Mouse (Mus musculus) left cerebral cortex, adult 2 months (tissue): ENCODE measurements around the gene Tapbpl. TPM values are rescaled to one million over a fixed set of nuclear protein-coding genes. Genes with fewer than 3 reads are reported as not detected.

Source experiments
- DNase-seq, 2 experiments: peaks; one replicate each; pipeline ENCODE4 v3.0.0; 2021 to 2022; ENCODE audit warnings: low spot score in 2 of 2, mixed read lengths in 1 of 2; ENCODE audit errors: extremely low spot score in 1 of 2
- H3K27ac ChIP-seq: fragments of 200-600 bp; 2 replicates; pipeline ENCODE4 v1.8.1; 2022
- H3K4me3 ChIP-seq: fragments of 200-600 bp; 2 replicates; pipeline ENCODE4 v1.8.1; 2022
- CTCF ChIP-seq: fragments of 200-600 bp; IDR thresholded peaks from 2 replicates; pipeline ENCODE4 v1.8.1; 2022; ENCODE audit warnings: antibody characterized with exemption, mild to moderate bottlenecking, moderate library complexity
- intact Hi-C: fragments of 180-260 bp; cut with DNase I; formaldehyde crosslinking; loops from one replicate; pipeline ENCODE4 v1.15.1; 2025
- microRNA-seq, 2 experiments: library from miRNA; unstranded; fragments of <30 nt; microRNA quantifications; one replicate each; pipeline ENCODE4 v1.2.0; 2021
- total RNA-seq, 2 experiments: library from RNA; stranded (reverse); gene quantifications; 2 replicates each; pipeline ENCODE4 v1.2.3; 2021

Tapbpl gene
- total RNA-seq, 2 experiments from 2014 or later, result 5.0 to 6.0 TPM

- Histone ChIP-seq H3K27ac (peak overlapping the region; percentile 96; the same call in 1 of the 2 replicates), H3K4me3 (peak overlapping the region; percentile 82)
- intact Hi-C loops, result loop anchor here (2.0 kb wide), 1 partner anchor 22 kb away; the partner anchor contains the start of gene Vamp1
- TF ChIP-seq CTCF, result no peak
- DNase-seq, result no peak
These were observed 38.8 kb downstream of the Tapbpl start for GRCm38 (mm10) chr6:125192841-125193240.

GRCm38 (mm10) chr6:125192016-125192714 lies 39.5 kb downstream of the Tapbpl start:
- peak; percentile 86 for DNase-seq
- H3K27ac ChIP-seq, result peak overlapping the region; percentile 96
- TF ChIP-seq CTCF, result no peak
- peak overlapping the region; percentile 82 for H3K4me3 ChIP-seq
- intact Hi-C loops, result loop anchor here (2.0 kb wide), 1 partner anchor 23 kb away; the partner anchor contains the start of gene Vamp1

- intact Hi-C loops, result loop anchor here (1.0 to 2.0 kb wide), 3 partner anchors 23 to 80 kb away; partner anchors contain the start of genes Gapdh and Vamp1
- peak; percentile 97 for DNase-seq
- H3K4me3 ChIP-seq, result peak within 1 kb of the TSS; percentile 82
- TF ChIP-seq CTCF, result peak; percentile 23; the same call in 1 of the 2 replicates
- H3K27ac ChIP-seq, result peak within 1 kb of the TSS; percentile 96
These were observed 40.2 kb downstream of the Tapbpl start, which contains the start of the genes Ncapd2 and Mrpl51 for GRCm38 (mm10) chr6:125191332-125192015. Gene Ncapd2 (minus strand): TSS chr6:125191701. Gene Mrpl51 (plus strand): TSS chr6:125191801.

GRCm38 (mm10) chr6:125190816-125191215 lies 40.8 kb downstream of the Tapbpl start:
- Histone ChIP-seq H3K27ac (peak overlapping the region; percentile 96), H3K4me3 (peak overlapping the region; percentile 82)
- DNase-seq, result no peak
- no peak for TF ChIP-seq CTCF
- intact Hi-C loops, result loop anchor here (1.0 to 2.0 kb wide), 2 partner anchors 24 to 80 kb away; partner anchors contain the start of gene Gapdh

GRCm38 (mm10) chr6:125186203-125186602 lies 45.5 kb downstream of the Tapbpl start:
- DNase-seq, result no peak
- Histone ChIP-seq H3K27ac (no peak overlapping the region), H3K4me3 (no peak overlapping the region)
- TF ChIP-seq CTCF, result no peak
- intact Hi-C loops, result no loop called here

GRCm38 (mm10) chr6:125182133-125182532 lies 49.5 kb downstream of the Tapbpl start:
- no peak for TF ChIP-seq CTCF
- H3K4me3 ChIP-seq, result no peak overlapping the region
- H3K27ac ChIP-seq, result peak overlapping the region; percentile 47; the same call in 1 of the 2 replicates
- intact Hi-C loops, result no loop called here
- DNase-seq, result no peak

- peak in 1 of 2 experiments; percentile 9 for DNase-seq
- no peak overlapping the region for H3K4me3 ChIP-seq
- intact Hi-C loops, result no loop called here
- no peak overlapping the region for H3K27ac ChIP-seq
- TF ChIP-seq CTCF, result no peak
These were observed 52.1 kb downstream of the Tapbpl start for GRCm38 (mm10) chr6:125179601-125180000.

- TF ChIP-seq CTCF, result no peak
- Histone ChIP-seq H3K4me3 (no peak overlapping the region), H3K27ac (no peak overlapping the region)
- no peak for DNase-seq
- intact Hi-C loops, result no loop called here
These were observed 56.2 kb downstream of the Tapbpl start for GRCm38 (mm10) chr6:125175469-125175868.

Small RNA genes lying within 50 kb of the gene (microRNA-seq; reads per million reads assigned to microRNA genes)
- 0.24 to 1.5 reads per million in 2 experiments for gene Mir3098
- 0 reads per million in 2 experiments for gene Mir8113

Other genes with a start within 250 kb of the Tapbpl start
- gene Pianp, start 235.2 kb downstream of the Tapbpl start, total RNA-seq, result 100 to 1,000 TPM; 176 to 191 TPM
- 10 to 100 TPM; 48.2 to 50.6 TPM for gene Zfp384, start 222.7 kb downstream of the Tapbpl start, total RNA-seq
- gene Ing4, start 192.1 kb downstream of the Tapbpl start, total RNA-seq, result 10 to 100 TPM; 49.5 to 56.6 TPM
- gene Acrbp, start 182.2 kb downstream of the Tapbpl start, total RNA-seq, result 10 to 100 TPM; 12.2 to 18.4 TPM
- under 1 TPM; 0.50 to 0.68 TPM for gene Lpar5, start 163.9 kb downstream of the Tapbpl start, total RNA-seq
- gene Chd4, start 135.9 kb downstream of the Tapbpl start, total RNA-seq, result 100 to 1,000 TPM; 166 to 171 TPM
- gene Nop2, start 100.0 kb downstream of the Tapbpl start, total RNA-seq, result 10 to 100 TPM; 28.1 to 32.1 TPM
- 10 to 100 TPM; 64.6 to 67.1 TPM for gene Iffo1, start 86.6 kb downstream of the Tapbpl start, total RNA-seq
- gene Gapdh, start 65.4 kb downstream of the Tapbpl start, total RNA-seq, result 1,000 to 10,000 TPM; 2,312 to 2,314 TPM
- 10 to 100 TPM; 22.6 to 23.4 TPM for gene Ncapd2, start 40.2 kb downstream of the Tapbpl start, total RNA-seq
- 10 to 100 TPM; 69.1 to 74.5 TPM for gene Mrpl51, start 40.1 kb downstream of the Tapbpl start, total RNA-seq
- gene Vamp1, start 16.3 kb downstream of the Tapbpl start, total RNA-seq, result 100 to 1,000 TPM; 125 to 128 TPM
- gene Cd27, start 5.2 kb upstream of the Tapbpl start, total RNA-seq, result not detected
- gene Tuba3a, start 54.2 kb upstream of the Tapbpl start, total RNA-seq, result not detected
- 1 to 10 TPM; 7.9 to 9.1 TPM for gene Ltbr, start 82.0 kb upstream of the Tapbpl start, total RNA-seq
- gene Scnn1a, start 88.8 kb upstream of the Tapbpl start, total RNA-seq, result 1 to 10 TPM; 2.5 to 2.7 TPM
- gene Tnfrsf1a, start 117.5 kb upstream of the Tapbpl start, total RNA-seq, result 10 to 100 TPM; 10.8 to 11.1 TPM
- gene Plekhg6, start 148.9 kb upstream of the Tapbpl start, total RNA-seq, result under 1 TPM; 0.30 to 0.34 TPM